Mouse (Mus musculus) urinary bladder, postnatal 36 days (tissue): Measurements from ENCODE around the gene Cggbp1.
"Not testable (repeated sequence)": the region's sequence is repeated elsewhere in the genome, so short reads cannot be mapped to it uniquely, and the experiment has no call there.

Experiments
- DNase-seq, 2 experiments: peaks; one replicate each; pipeline ENCODE4 v3.0.0; 2022; ENCODE audit warnings: low spot score in 2 of 2, mixed read lengths in 1 of 2

The Cggbp1 gene

GRCm38 (mm10) chr16:64851563-64852362 is at the start of gene Cggbp1, which contains the start of gene Zfp654:
TSS of gene Cggbp1 (plus strand) at chr16:64851996.
TSS of gene Zfp654 (minus strand) at chr16:64851652.
- peak; percentile 100 for DNase-seq

GRCm38 (mm10) chr16:64803041-64803440 is 48.8 kb upstream of the Cggbp1 start:
- no peak for DNase-seq

GRCm38 (mm10) chr16:64817094-64817765 is 34.6 kb upstream of the Cggbp1 start:
- no peak for DNase-seq

GRCm38 (mm10) chr16:64823890-64824289 is 27.9 kb upstream of the Cggbp1 start:
- DNase-seq: no peak

- DNase-seq: no peak
Observed at GRCm38 (mm10) chr16:64824474-64824873, 27.3 kb upstream of the Cggbp1 start.

GRCm38 (mm10) chr16:64830291-64830690 is 21.5 kb upstream of the Cggbp1 start:
- peak in 1 of 2 experiments; percentile 4 for DNase-seq

GRCm38 (mm10) chr16:64835996-64836545 is 15.7 kb upstream of the Cggbp1 start:
- no peak for DNase-seq

GRCm38 (mm10) chr16:64836709-64837108 is 15.1 kb upstream of the Cggbp1 start:
- DNase-seq: no peak

GRCm38 (mm10) chr16:64841481-64842373 is 10.1 kb upstream of the Cggbp1 start:
- DNase-seq: no peak

- no peak for DNase-seq
Observed at GRCm38 (mm10) chr16:64842374-64842729, 9.4 kb upstream of the Cggbp1 start.

- no peak for DNase-seq
Observed at GRCm38 (mm10) chr16:64845947-64846346, 5.8 kb upstream of the Cggbp1 start.

- DNase-seq: peak in 1 of 2 experiments; percentile 21
Observed at GRCm38 (mm10) chr16:64850287-64851084, 1.3 kb upstream of the Cggbp1 start.

- no peak for DNase-seq
Observed at GRCm38 (mm10) chr16:64851085-64851562, 672 bp upstream of the Cggbp1 start.

- peak; percentile 29 to 44 for DNase-seq
Observed at GRCm38 (mm10) chr16:64852441-64852871, 660 bp downstream of the Cggbp1 start.

- no peak for DNase-seq
Observed at GRCm38 (mm10) chr16:64852891-64853290, 1.1 kb downstream of the Cggbp1 start.

GRCm38 (mm10) chr16:64856946-64857345 is 5.2 kb downstream of the Cggbp1 start:
- no peak for DNase-seq

GRCm38 (mm10) chr16:64865841-64866240 is 14.0 kb downstream of the Cggbp1 start:
- DNase-seq: not testable (repeated sequence)

- DNase-seq: no peak
Observed at GRCm38 (mm10) chr16:64868613-64869012, 16.8 kb downstream of the Cggbp1 start.

- no peak for DNase-seq
Observed at GRCm38 (mm10) chr16:64869621-64870020, 17.8 kb downstream of the Cggbp1 start.

GRCm38 (mm10) chr16:64872296-64872695 is 20.5 kb downstream of the Cggbp1 start:
- no peak for DNase-seq

GRCm38 (mm10) chr16:64872841-64873240 is 21.0 kb downstream of the Cggbp1 start:
- no peak for DNase-seq
